Comparison of ENCODE assay signal across 10 mouse cellular contexts in genomic region chr2:70167944-70168935, GRCm38 (mm10).
DNase-seq lines count a peak whose midpoint lies in the region; ATAC-seq and TF ChIP-seq lines count a peak whose summit lies in the region.
"Had no signal": no experiment of that assay in that cellular context is flagged by ENCODE, and none has a peak within 500 bp of the region (broad histone marks: within the 10 kb centered on the region; RNA-seq: fewer than 3 reads in every experiment).

No protein-coding gene starts in this region.

- peak overlapping the region; percentile 4; the same call in 1 of the 2 replicates for H3K4me2 ChIP-seq in forebrain, embryonic 15.5 days (replicated peaks)

- no peak overlapping the region for H3K4me3 ChIP-seq in forebrain, embryonic 15.5 days
- no peak overlapping the region for H3K4me3 ChIP-seq in olfactory bulb, adult 2 months (ENCODE audit: insufficient read depth, low read depth, low read length)
- no peak overlapping the region for H3K4me3 ChIP-seq in heart, embryonic 10.5 days

- no peak for TF ChIP-seq POLR2A in brain, embryonic 14.5 days (IDR thresholded peaks at IDR 0.05; ENCODE audit: borderline replicate concordance, extremely low read depth, insufficient read depth, insufficient read length, poor library complexity, severe bottlenecking)
- TF ChIP-seq POLR2A in olfactory bulb, adult 2 months (IDR thresholded peaks at IDR 0.05; ENCODE audit: insufficient read depth, low read depth, low read length): no peak

- WGBS in forebrain, embryonic 15.5 days: 20% methylated on average over 17 of the region's 17 CpGs
- 20% methylated on average over 17 of the region's 17 CpGs for WGBS in olfactory bulb, adult 2 months
- 71% methylated on average over 17 of the region's 17 CpGs for WGBS in heart, embryonic 10.5 days

- no peaks in the 10 kb centered on the region for H3K36me3 ChIP-seq in forebrain, embryonic 15.5 days
- H3K36me3 ChIP-seq in heart, embryonic 10.5 days: no peaks in the 10 kb centered on the region

- H3K27ac ChIP-seq in forebrain, embryonic 15.5 days (replicated peaks): peak overlapping the region; percentile 89
- H3K27ac ChIP-seq in olfactory bulb, adult 2 months (ENCODE audit: insufficient read depth, low read depth, low read length): peak overlapping the region; percentile 100
- no peak overlapping the region for H3K27ac ChIP-seq in heart, embryonic 10.5 days

- H3K9ac ChIP-seq in forebrain, embryonic 15.5 days (replicated peaks): 0 out of 2 replicates have a peak overlapping the region, but pooled peaks have one; percentile 0

- peak; percentile 96 for ATAC-seq in forebrain, embryonic 15.5 days (replicated peaks)

- peak; percentile 7; the same call in 1 of the 2 replicates for TF ChIP-seq CTCF in brain, embryonic 14.5 days (IDR thresholded peaks at IDR 0.05; ENCODE audit: borderline replicate concordance, extremely low read depth, insufficient read depth, insufficient read length)
- no peak for TF ChIP-seq CTCF in olfactory bulb, adult 2 months (IDR thresholded peaks at IDR 0.05; ENCODE audit: insufficient read depth, low read depth, low read length)

- peak; percentile 96 for DNase-seq in brain, embryonic 14.5 days (ENCODE audit: low read depth)
- DNase-seq in layer of hippocampus, adult 9-11 months: peak; percentile 59
- no peak for DNase-seq in urinary bladder, adult 2 months (ENCODE audit: low spot score)
- DNase-seq in heart, embryonic 10.5 days (ENCODE audit: low spot score): no peak
- no peak for DNase-seq in thymus, postnatal 4 days
- no peak for DNase-seq in kidney, postnatal 36 days
- DNase-seq: cerebellum, adult 2 months; lung, postnatal 14 days had no signal

- no peaks in the 10 kb centered on the region for H3K9me3 ChIP-seq in forebrain, embryonic 15.5 days
- no peaks in the 10 kb centered on the region for H3K9me3 ChIP-seq in heart, embryonic 10.5 days

- no peaks in the 10 kb centered on the region for H3K27me3 ChIP-seq in forebrain, embryonic 15.5 days
- 0 out of 2 replicates have a peak, but pooled peaks cover 6% of the 10 kb centered on the region for H3K27me3 ChIP-seq in heart, embryonic 10.5 days (ENCODE audit: insufficient read depth, poor library complexity, severe bottlenecking)

- peaks cover 28% of the 10 kb centered on the region for H3K4me1 ChIP-seq in forebrain, embryonic 15.5 days
- H3K4me1 ChIP-seq in olfactory bulb, adult 2 months (ENCODE audit: control insufficient read depth, insufficient read depth, low read length): peaks cover 18% of the 10 kb centered on the region
- no peaks in the 10 kb centered on the region for H3K4me1 ChIP-seq in heart, embryonic 10.5 days

Comparison
In these comparisons a context has a peak if more than half of its experiments do, and no peak if none do; other contexts are left out.
1. DNase-seq: peak in brain, embryonic 14.5 days (single experiment) and layer of hippocampus, adult 9-11 months (single experiment); none in urinary bladder, adult 2 months (single experiment), heart, embryonic 10.5 days (single experiment), thymus, postnatal 4 days (single experiment) and kidney, postnatal 36 days (0 of 2).